ENCODE assay signal across 1 mouse cellular context in genomic region chr17:34952378-34953040, GRCm38 (mm10).
TF ChIP-seq lines count a peak whose summit lies in the region.

No protein-coding gene starts in this region.

TF ChIP-seq in MEL, 35 proteins besides CTCF, POLR2A, EP300 and RAD21:
- TF ChIP-seq CHD2 (IDR thresholded peaks at IDR 0.05; ENCODE audit: low read length) (no peak), CHD1 (IDR thresholded peaks at IDR 0.05; ENCODE audit: low read depth, low read length) (no peak), UBTF (IDR thresholded peaks at IDR 0.05; ENCODE audit: borderline replicate concordance, insufficient read depth, low read depth, low read length) (no peak), TAL1 (IDR thresholded peaks at IDR 0.05; ENCODE audit: low read length) (no peak), RCOR1 (IDR thresholded peaks at IDR 0.05; ENCODE audit: low read depth, low read length) (no peak), MXI1 (IDR thresholded peaks at IDR 0.05; ENCODE audit: low read depth, low read length) (peak; percentile 73), MAX (IDR thresholded peaks at IDR 0.05; ENCODE audit: low read length) (peak; percentile 99), USF1 (IDR thresholded peaks at IDR 0.05; ENCODE audit: low read depth, low read length) (no peak; the same call in 1 of the 2 replicates), GABPA (IDR thresholded peaks at IDR 0.05; ENCODE audit: low read depth, low read length) (no peak), SIN3A (IDR thresholded peaks at IDR 0.05; ENCODE audit: low read length) (peak; percentile 85), ZNF384 (IDR thresholded peaks at IDR 0.05; ENCODE audit: low read depth, low read length) (no peak), ZC3H11A (IDR thresholded peaks at IDR 0.05; ENCODE audit: low read depth, low read length) (no peak), POLR2AphosphoS2 (IDR thresholded peaks at IDR 0.05; ENCODE audit: low read length) (peak; percentile 96), SMC3 (IDR thresholded peaks at IDR 0.05; ENCODE audit: low read depth, low read length) (no peak), USF2 (IDR thresholded peaks at IDR 0.05; ENCODE audit: borderline replicate concordance in 1 of 2, insufficient read depth in 1 of 2, low read depth in 1 of 2, low read length in 2 of 2) (no peak), HCFC1 (IDR thresholded peaks at IDR 0.05; ENCODE audit: low read depth, low read length) (peak; percentile 85), JUND (IDR thresholded peaks at IDR 0.05; ENCODE audit: low read depth, low read length) (no peak), ZMIZ1 (IDR thresholded peaks at IDR 0.05; ENCODE audit: low read depth, low read length) (peak; percentile 98), NRF1 (IDR thresholded peaks at IDR 0.05; ENCODE audit: insufficient read depth, low read depth, low read length, poor library complexity, severe bottlenecking) (no peak), MEF2A (IDR thresholded peaks at IDR 0.05; ENCODE audit: extremely low read depth, insufficient replicate concordance, low read depth, low read length, poor library complexity, severe bottlenecking) (no peak), BHLHE40 (IDR thresholded peaks at IDR 0.05; ENCODE audit: borderline replicate concordance, low read depth, low read length) (no peak), MYB (IDR thresholded peaks at IDR 0.05; ENCODE audit: low read depth, low read length) (no peak), MAFK (IDR thresholded peaks at IDR 0.05; ENCODE audit: borderline replicate concordance, low read depth, low read length) (no peak), ELF1 (IDR thresholded peaks at IDR 0.05; ENCODE audit: low read depth, low read length) (no peak), KAT2A (conservative IDR thresholded peaks at IDR 0.05; ENCODE audit: low read depth, low read length) (peak; percentile 54), ETS1 (IDR thresholded peaks at IDR 0.05; ENCODE audit: low read depth, low read length) (no peak), TBP (IDR thresholded peaks at IDR 0.05; ENCODE audit: low read depth, low read length) (peak; percentile 97), NELFE (IDR thresholded peaks at IDR 0.05; ENCODE audit: low read depth, low read length) (peak; percentile 97), E2F4 (IDR thresholded peaks at IDR 0.05; ENCODE audit: borderline replicate concordance, low read depth, low read length) (no peak), GATA1 (IDR thresholded peaks at IDR 0.05; ENCODE audit: low read depth, low read length) (no peak), MAZ (IDR thresholded peaks at IDR 0.05; ENCODE audit: low read depth, low read length) (no peak), TCF12 (IDR thresholded peaks at IDR 0.05; ENCODE audit: low read depth, low read length) (peak; percentile 26; the same call in 1 of the 2 replicates), ZKSCAN1 (IDR thresholded peaks at IDR 0.05; ENCODE audit: low read depth, low read length) (no peak), MYC (IDR thresholded peaks at IDR 0.05; ENCODE audit: low read depth, low read length) (peak; percentile 76; the same call in 1 of the 2 replicates), POLR2AphosphoS5 (IDR thresholded peaks at IDR 0.05; ENCODE audit: borderline replicate concordance, low read depth, low read length) (peak; percentile 84; the same call in 1 of the 2 replicates)
